In the genomic region with DNA sequence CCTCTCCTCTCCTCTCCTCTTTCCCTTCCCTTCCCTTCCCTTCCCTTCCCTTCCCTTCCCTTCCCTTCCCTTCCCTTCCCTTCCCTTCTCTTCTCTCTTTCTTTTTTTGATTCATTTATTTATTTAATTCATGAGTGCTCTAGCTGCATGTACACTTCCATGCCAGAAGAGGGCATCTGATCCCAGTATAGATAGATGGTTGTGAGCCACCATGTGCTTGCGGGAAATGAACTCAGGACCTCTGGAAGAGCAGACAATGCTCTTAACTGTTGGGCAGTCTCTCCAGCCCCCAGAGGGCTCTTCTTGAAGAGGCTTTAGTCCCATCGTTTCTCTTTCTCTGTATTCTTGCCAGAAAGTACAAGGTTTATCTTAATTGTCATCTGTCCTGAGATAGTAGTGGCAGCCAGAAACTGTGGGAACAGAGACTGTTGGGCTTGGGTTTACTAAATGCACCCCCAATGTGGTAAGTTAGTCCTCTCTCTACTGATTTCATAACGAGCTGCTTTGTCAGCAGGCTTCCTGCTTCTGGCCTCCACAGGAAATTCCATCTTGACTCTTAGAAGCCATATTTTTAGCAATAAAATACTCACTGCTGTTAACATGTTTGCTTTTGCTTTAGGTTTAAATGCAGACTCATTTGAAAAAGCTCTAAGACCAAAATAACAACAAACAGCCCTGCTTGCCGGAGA, we compare ENCODE assay signal across 14 mouse cellular contexts. TPM values are rescaled to one million over a fixed set of nuclear protein-coding genes. Genes with fewer than 3 reads are reported as not detected.
DNase-seq lines count a peak whose midpoint lies in the region; ATAC-seq and TF ChIP-seq lines count a peak whose summit lies in the region.
"Had no signal": no experiment of that assay in that cellular context is flagged by ENCODE, and none has a peak within 500 bp of the region (broad histone marks: within the 10 kb centered on the region; RNA-seq: fewer than 3 reads in every experiment).

No protein-coding gene starts in this region.

- no peak overlapping the region for H3K4me2 ChIP-seq in hindbrain, embryonic 12.5 days (replicated peaks)
- H3K4me2 ChIP-seq in midbrain, postnatal 0 days (ENCODE audit: low read depth, low read length, poor library complexity, severe bottlenecking) = no peak overlapping the region
- H3K4me2 ChIP-seq in midbrain, embryonic 11.5 days = no peak overlapping the region
- H3K4me2 ChIP-seq in stomach, postnatal 0 days (replicated peaks; ENCODE audit: low read depth) = no peak overlapping the region
- H3K4me2 ChIP-seq: embryonic facial prominence, embryonic 15.5 days; heart, embryonic 11.5 days had no signal

- TF ChIP-seq CTCF in midbrain, postnatal 0 days (IDR thresholded peaks at IDR 0.05) = peak; percentile 69
- TF ChIP-seq CTCF in stomach, postnatal 0 days (IDR thresholded peaks at IDR 0.05; ENCODE audit: low read depth) = peak; percentile 58

- no peak overlapping the region for H3K4me3 ChIP-seq in hindbrain, embryonic 10.5 days
- H3K4me3 ChIP-seq in hindbrain, embryonic 12.5 days = no peak overlapping the region
- no peak overlapping the region for H3K4me3 ChIP-seq in midbrain, postnatal 0 days (ENCODE audit: low read depth, low read length)
- no peak overlapping the region for H3K4me3 ChIP-seq in midbrain, embryonic 11.5 days (ENCODE audit: low read depth, low read length)
- no peak overlapping the region for H3K4me3 ChIP-seq in stomach, postnatal 0 days (ENCODE audit: low read depth, low read length)
- H3K4me3 ChIP-seq: embryonic facial prominence, embryonic 15.5 days had no signal

- no peaks in the 10 kb centered on the region for H3K27me3 ChIP-seq in hindbrain, embryonic 10.5 days (ENCODE audit: insufficient read depth, poor library complexity, severe bottlenecking)
- no peaks in the 10 kb centered on the region for H3K27me3 ChIP-seq in hindbrain, embryonic 12.5 days
- no peaks in the 10 kb centered on the region for H3K27me3 ChIP-seq in midbrain, postnatal 0 days (ENCODE audit: insufficient read depth, low read length)
- no peaks in the 10 kb centered on the region for H3K27me3 ChIP-seq in midbrain, embryonic 11.5 days (ENCODE audit: control insufficient read depth, insufficient read depth, low read length)
- H3K27me3 ChIP-seq in stomach, postnatal 0 days (ENCODE audit: control insufficient read depth, insufficient read depth, low read length) = no peaks in the 10 kb centered on the region
- H3K27me3 ChIP-seq: embryonic facial prominence, embryonic 15.5 days had no signal

- no peaks in the 10 kb centered on the region for H3K9me3 ChIP-seq in hindbrain, embryonic 10.5 days
- no peaks in the 10 kb centered on the region for H3K9me3 ChIP-seq in hindbrain, embryonic 12.5 days (replicated peaks)
- no peaks in the 10 kb centered on the region for H3K9me3 ChIP-seq in midbrain, postnatal 0 days (ENCODE audit: low read length)
- no peaks in the 10 kb centered on the region for H3K9me3 ChIP-seq in midbrain, embryonic 11.5 days (ENCODE audit: control insufficient read depth, low read length)
- H3K9me3 ChIP-seq in stomach, postnatal 0 days (ENCODE audit: control insufficient read depth, low read length) = no peaks in the 10 kb centered on the region
- H3K9me3 ChIP-seq: embryonic facial prominence, embryonic 15.5 days had no signal

- no peaks in the 10 kb centered on the region for H3K36me3 ChIP-seq in hindbrain, embryonic 10.5 days
- no peaks in the 10 kb centered on the region for H3K36me3 ChIP-seq in hindbrain, embryonic 12.5 days
- no peaks in the 10 kb centered on the region for H3K36me3 ChIP-seq in midbrain, postnatal 0 days (ENCODE audit: insufficient read depth, low read length)
- H3K36me3 ChIP-seq in midbrain, embryonic 11.5 days (ENCODE audit: control insufficient read depth, insufficient read depth, low read length) = no peaks in the 10 kb centered on the region
- H3K36me3 ChIP-seq in stomach, postnatal 0 days (ENCODE audit: control insufficient read depth, insufficient read depth, low read length) = no peaks in the 10 kb centered on the region
- H3K36me3 ChIP-seq: embryonic facial prominence, embryonic 15.5 days had no signal

- DNase-seq in hindbrain, embryonic 10.5 days (ENCODE audit: low spot score) = peak; percentile 2
- peak; percentile 42 for DNase-seq in midbrain, postnatal 0 days (ENCODE audit: low spot score)
- DNase-seq in midbrain, embryonic 11.5 days (ENCODE audit: low spot score, missing footprints) = no peak
- DNase-seq in embryo, embryonic 10.5 days (ENCODE audit: low spot score) = peak; percentile 40
- DNase-seq in stomach, postnatal 0 days (ENCODE audit: low spot score) = no peak
- no peak for DNase-seq in right cerebral cortex, postnatal 10 days (ENCODE audit: low spot score in 2 of 2)
- no peak for DNase-seq in natural killer cell, adult 2 months (ENCODE audit: low spot score in 2 of 2)
- DNase-seq: lung, postnatal 4 days; spleen, adult 18-20 months; thymus, postnatal 36 days had no signal

- H3K9ac ChIP-seq in hindbrain, embryonic 12.5 days = no peak overlapping the region
- no peak overlapping the region for H3K9ac ChIP-seq in midbrain, postnatal 0 days (replicated peaks; ENCODE audit: low read length, poor library complexity, severe bottlenecking)
- no peak overlapping the region for H3K9ac ChIP-seq in midbrain, embryonic 11.5 days (ENCODE audit: low read length)
- H3K9ac ChIP-seq in stomach, postnatal 0 days (ENCODE audit: low read length) = no peak overlapping the region
- H3K9ac ChIP-seq: embryonic facial prominence, embryonic 15.5 days had no signal

- H3K27ac ChIP-seq in hindbrain, embryonic 10.5 days = no peak overlapping the region
- H3K27ac ChIP-seq in hindbrain, embryonic 12.5 days = no peak overlapping the region
- no peak overlapping the region for H3K27ac ChIP-seq in midbrain, postnatal 0 days (ENCODE audit: low read depth, low read length)
- H3K27ac ChIP-seq in midbrain, embryonic 11.5 days (ENCODE audit: low read depth, low read length) = no peak overlapping the region
- no peak overlapping the region for H3K27ac ChIP-seq in stomach, postnatal 0 days (replicated peaks)
- H3K27ac ChIP-seq: embryonic facial prominence, embryonic 15.5 days had no signal

- no peak for ATAC-seq in hindbrain, embryonic 12.5 days (ENCODE audit: low FRiP score)
- ATAC-seq in midbrain, postnatal 0 days (ENCODE audit: low FRiP score) = no peak
- no peak for ATAC-seq in midbrain, embryonic 11.5 days (ENCODE audit: low FRiP score)
- no peak for ATAC-seq in stomach, postnatal 0 days (ENCODE audit: low FRiP score, low TSS enrichment)
- ATAC-seq: intestine, embryonic 16.5 days had no signal

- no peak for TF ChIP-seq EP300 in stomach, postnatal 0 days (optimal IDR thresholded peaks at IDR 0.05)

- 65% methylated on average over 4 of the region's 4 CpGs for WGBS in hindbrain, embryonic 10.5 days
- WGBS in hindbrain, embryonic 12.5 days = 70% methylated on average over 4 of the region's 4 CpGs
- WGBS in midbrain, postnatal 0 days = 61% methylated on average over 4 of the region's 4 CpGs
- WGBS in midbrain, embryonic 11.5 days = 64% methylated on average over 4 of the region's 4 CpGs
- WGBS in stomach, postnatal 0 days = 53% methylated on average over 4 of the region's 4 CpGs

- H3K4me1 ChIP-seq in hindbrain, embryonic 10.5 days (replicated peaks) = no peaks in the 10 kb centered on the region
- H3K4me1 ChIP-seq in hindbrain, embryonic 12.5 days = no peaks in the 10 kb centered on the region
- H3K4me1 ChIP-seq in midbrain, postnatal 0 days (ENCODE audit: insufficient read depth, low read length) = no peaks in the 10 kb centered on the region
- H3K4me1 ChIP-seq in midbrain, embryonic 11.5 days (ENCODE audit: control insufficient read depth, insufficient read depth, low read length) = no peaks in the 10 kb centered on the region
- no peaks in the 10 kb centered on the region for H3K4me1 ChIP-seq in stomach, postnatal 0 days (replicated peaks; ENCODE audit: control insufficient read depth, insufficient read depth)
- H3K4me1 ChIP-seq: embryonic facial prominence, embryonic 15.5 days had no signal

RNA-seq across cellular contexts. Expression of a gene that starts 36.9 kb away (rescaled TPM):
- 0.97 and 1.0 TPM in 2 replicates for polyA plus RNA-seq in hindbrain, embryonic 10.5 days (2016; fragmentation: Nextera tagmentation; extraction: Ambion mirVana)
- 4.2 and 4.6 TPM in 2 replicates for polyA plus RNA-seq in hindbrain, embryonic 12.5 days (2016; fragmentation: Nextera tagmentation; extraction: Ambion mirVana)
- 5.2 and 7.9 TPM in 2 replicates for total RNA-seq in midbrain, postnatal 0 days (2014; rRNA removed)
- 2.3 and 2.8 TPM in 2 replicates for polyA plus RNA-seq in midbrain, postnatal 0 days (2015; fragmentation: Nextera tagmentation; extraction: Ambion mirVana)
- polyA plus RNA-seq in midbrain, embryonic 11.5 days (2014; fragmentation: Nextera tagmentation; extraction: Ambion mirVana) = 1.9 TPM in 2 replicates
- 0.18 and 0.28 TPM in 2 replicates for polyA plus RNA-seq in stomach, postnatal 0 days (2015; fragmentation: Nextera tagmentation; extraction: Ambion mirVana)
- polyA plus RNA-seq: heart, embryonic 11.5 days had no signal

Comparison
In these comparisons a context has a peak if more than half of its experiments do, and no peak if none do; other contexts are left out.
1. DNase-seq: peak in hindbrain, embryonic 10.5 days (single experiment), midbrain, postnatal 0 days (single experiment) and embryo, embryonic 10.5 days (single experiment); none in midbrain, embryonic 11.5 days (single experiment), stomach, postnatal 0 days (single experiment), right cerebral cortex, postnatal 10 days (0 of 2) and natural killer cell, adult 2 months (0 of 2).